Mouse (Mus musculus) myocyte (in vitro differentiated cells): ENCODE measurements around the gene Tmem178.

ENCODE experiments used
- MYOG ChIP-seq, 3 experiments: IDR thresholded peaks; one replicate each; pipeline ENCODE4 v1.6.1; 2011; ENCODE audit warnings: control low read depth in 2 of 3, low read depth in 2 of 3, mild to moderate bottlenecking in 2 of 3; ENCODE audit not compliant: insufficient read length in 2 of 3, control insufficient read depth in 1 of 3, insufficient read depth in 1 of 3
- POLR2A ChIP-seq: IDR thresholded peaks from one replicate; pipeline ENCODE4 v1.6.1; 2011; ENCODE audit warnings: low read depth, mild to moderate bottlenecking, control low read depth, moderate library complexity; ENCODE audit not compliant: insufficient read length
- USF1 ChIP-seq: IDR thresholded peaks from one replicate; pipeline ENCODE4 v1.6.1; 2011; ENCODE audit warnings: low read depth, mild to moderate bottlenecking, control low read depth, moderate library complexity

DNA sequence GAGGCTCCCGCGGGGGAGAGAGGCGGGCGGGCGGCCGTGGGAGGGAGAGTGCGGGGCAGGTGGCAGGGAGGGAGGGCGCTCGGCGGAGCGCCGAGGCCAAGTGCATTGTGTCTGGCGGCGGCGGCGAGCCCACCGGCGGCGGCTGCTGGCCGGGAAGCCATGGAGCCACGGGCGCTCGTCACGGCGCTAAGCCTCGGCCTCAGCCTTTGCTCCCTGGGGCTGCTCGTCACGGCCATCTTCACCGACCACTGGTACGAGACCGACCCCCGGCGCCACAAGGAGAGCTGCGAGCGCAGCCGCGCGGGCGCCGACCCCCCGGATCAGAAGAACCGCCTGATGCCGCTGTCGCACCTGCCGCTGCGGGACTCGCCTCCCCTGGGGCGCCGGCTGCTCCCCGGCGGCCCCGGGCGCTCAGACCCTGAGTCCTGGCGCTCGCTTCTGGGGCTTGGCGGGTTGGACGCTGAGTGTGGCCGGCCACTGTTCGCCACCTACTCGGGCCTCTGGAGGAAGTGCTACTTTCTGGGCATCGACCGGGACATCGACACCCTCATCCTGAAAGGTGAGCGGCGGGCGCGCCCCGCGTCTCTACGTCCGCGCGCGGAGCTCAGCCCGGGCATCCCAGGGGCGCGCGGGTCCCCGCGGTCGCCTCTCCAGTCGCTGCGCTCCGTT, at the start of gene Tmem178:
- TF ChIP-seq USF1 (no peak), POLR2A (no peak), MYOG (IDR thresholded peaks at IDR 0.05; ENCODE audit: control insufficient read depth in 1 of 3, insufficient read depth in 1 of 3, insufficient read length in 2 of 3, low read depth in 2 of 3) (no peak)
